Mouse (Mus musculus) heart, adult 2 months (tissue): ENCODE results near the gene Gm49510. TPM values are rescaled to one million over a fixed set of nuclear protein-coding genes. Genes with fewer than 3 reads are reported as not detected.
A peak's percentile ranks its signal among the peaks of the same experiment; 100 is the strongest.

ENCODE experiments used
- DNase-seq, 2 experiments: peaks; one replicate each; pipeline ENCODE4 v3.0.0; 2021
- H3K27ac ChIP-seq: fragments of 200-600 bp; 2 replicates; pipeline ENCODE4 v1.8.1; 2022
- H3K27me3 ChIP-seq: fragments of 200-500 bp; 2 replicates; pipeline ENCODE4 v1.6.1; 2012; ENCODE audit warnings: mild to moderate bottlenecking, low read length, inconsistent platforms, mixed read lengths; ENCODE audit not compliant: control insufficient read depth, insufficient read depth
- H3K36me3 ChIP-seq: fragments of 200-500 bp; 2 replicates; pipeline ENCODE4 v1.6.1; 2012; ENCODE audit warnings: low read length, inconsistent platforms; ENCODE audit not compliant: control insufficient read depth, insufficient read depth
- H3K4me1 ChIP-seq: fragments of 200-500 bp; 2 replicates; pipeline ENCODE4 v1.6.1; 2011; ENCODE audit warnings: low read length; ENCODE audit not compliant: control insufficient read depth, insufficient read depth
- H3K4me3 ChIP-seq: fragments of 200-600 bp; 2 replicates; pipeline ENCODE4 v1.8.1; 2022
- H3K79me2 ChIP-seq: fragments of 200-500 bp; replicated peaks from 2 replicates; pipeline ENCODE4 v1.6.1; 2012; ENCODE audit warnings: mild to moderate bottlenecking, inconsistent platforms, low read length, moderate library complexity, mixed read lengths; ENCODE audit not compliant: control insufficient read depth, insufficient read depth
- H3K9ac ChIP-seq: fragments of 200-500 bp; 2 replicates; pipeline ENCODE4 v1.6.1; 2012; ENCODE audit warnings: low read depth, mild to moderate bottlenecking, control low read depth, inconsistent platforms, low read length, mixed read lengths
- CTCF ChIP-seq: fragments of 200-600 bp; IDR thresholded peaks from 2 replicates; pipeline ENCODE4 v1.8.1; 2022; ENCODE audit warnings: antibody characterized with exemption, mild to moderate bottlenecking, moderate library complexity
- EP300 ChIP-seq: fragments of 200-500 bp; IDR thresholded peaks from 2 replicates; pipeline ENCODE4 v1.6.1; 2011; ENCODE audit warnings: low read depth, low read length, control low read depth; ENCODE audit not compliant: insufficient read depth
- POLR2A ChIP-seq: fragments of 200-500 bp; IDR thresholded peaks from 2 replicates; pipeline ENCODE4 v1.6.1; 2011; ENCODE audit warnings: mild to moderate bottlenecking, low read depth, low read length, control low read depth; ENCODE audit not compliant: insufficient read depth
- WGBS: fragments of 180-500 bp; shearing (Covaris S2); methylation state at CpG from one replicate; pipeline ENCODE4 v1.1.7; 2018; 5-methylcytosine and 5-hydroxymethylcytosine counted together
- intact Hi-C: fragments of 180-260 bp; cut with DNase I; formaldehyde crosslinking; loops from one replicate; pipeline ENCODE4 v1.15.1; 2025
- polyA plus RNA-seq: library from polyadenylated mRNA; depleted of rRNA; stranded (reverse); fragments of >200 nt; gene quantifications from 2 replicates; pipeline ENCODE4 v1.2.3, GENCODE M21; 2012
- total RNA-seq, 2 experiments: library from RNA; stranded (reverse); gene quantifications; 2 replicates each; pipeline ENCODE4 v1.2.3; 2021

The Gm49510 gene
- total and polyA plus RNA-seq, 3 experiments = 0.04 TPM; not detected in 2

DNA sequence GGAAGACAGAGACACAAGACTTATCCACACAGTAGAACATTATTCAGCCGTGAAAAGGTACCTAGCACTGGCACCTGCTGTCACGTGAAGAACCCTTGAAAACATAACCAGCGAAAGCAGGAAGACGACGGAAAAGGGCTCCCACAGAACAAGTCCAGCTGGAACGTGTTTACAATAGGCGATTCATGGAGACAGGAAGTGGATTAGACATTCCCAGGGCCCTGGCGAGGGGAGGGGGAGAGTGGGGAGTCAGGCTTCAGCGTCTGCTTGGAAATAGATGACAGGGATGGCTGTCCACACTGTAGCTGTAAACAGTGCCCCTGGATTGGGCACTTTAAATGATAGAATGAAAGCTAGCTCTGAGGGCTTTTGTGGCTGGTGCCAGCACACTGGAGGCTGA is 31.1 kb upstream of the Gm49510 start:
- peak; percentile 54 to 59 for DNase-seq
- Histone ChIP-seq H3K36me3 (no peaks in the 10 kb centered on the region), H3K4me3 (no peak overlapping the region), H3K4me1 (peaks cover 8% of the 10 kb centered on the region), H3K79me2 (no peaks in the 10 kb centered on the region), H3K27me3 (no peaks in the 10 kb centered on the region), H3K9ac (peak overlapping the region; percentile 26; the same call in 1 of the 2 replicates), H3K27ac (peak overlapping the region; percentile 79)
- intact Hi-C loops = loop anchor here (5.0 kb wide), 1 partner anchor 241 kb away; no protein-coding TSS in a partner anchor
- 25% methylated on average over 9 of the region's 9 CpGs for whole genome bisulfite sequencing
- TF ChIP-seq POLR2A = no peak
- TF ChIP-seq EP300 = peak; percentile 57; the same call in 1 of the 2 replicates
- no peak for TF ChIP-seq CTCF

DNA sequence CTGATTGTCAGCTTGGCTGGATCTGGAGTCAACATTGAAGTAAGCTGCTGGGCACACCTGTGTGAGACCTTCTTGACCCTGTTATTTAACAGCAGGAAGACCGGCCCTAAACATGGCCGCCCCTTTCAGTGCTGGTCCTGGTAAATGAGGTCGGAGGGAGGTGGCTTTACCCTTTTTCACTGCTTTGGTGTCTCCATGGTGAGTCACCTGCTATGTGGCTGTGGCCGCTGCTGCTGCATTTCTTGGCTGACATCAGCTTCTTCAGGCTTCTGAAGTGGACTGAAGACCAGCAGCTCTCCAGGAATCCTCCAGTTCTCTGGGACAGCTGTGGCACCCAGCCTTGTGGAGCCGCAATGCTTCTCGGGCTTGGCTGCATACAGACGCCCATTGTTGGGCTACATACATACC is 30.6 kb upstream of the Gm49510 start:
- Histone ChIP-seq H3K27me3 (no peaks in the 10 kb centered on the region), H3K9ac (peak overlapping the region; percentile 26; the same call in 1 of the 2 replicates), H3K79me2 (no peaks in the 10 kb centered on the region), H3K4me3 (no peak overlapping the region), H3K27ac (peak overlapping the region; percentile 79), H3K36me3 (no peaks in the 10 kb centered on the region), H3K4me1 (peaks cover 8% of the 10 kb centered on the region)
- TF ChIP-seq EP300 (no peak), POLR2A (no peak)
- intact Hi-C loops = loop anchor here (5.0 kb wide), 1 partner anchor 242 kb away; no protein-coding TSS in a partner anchor
- DNase-seq = no peak
- WGBS = 56% methylated on average over 7 of the region's 7 CpGs

DNA sequence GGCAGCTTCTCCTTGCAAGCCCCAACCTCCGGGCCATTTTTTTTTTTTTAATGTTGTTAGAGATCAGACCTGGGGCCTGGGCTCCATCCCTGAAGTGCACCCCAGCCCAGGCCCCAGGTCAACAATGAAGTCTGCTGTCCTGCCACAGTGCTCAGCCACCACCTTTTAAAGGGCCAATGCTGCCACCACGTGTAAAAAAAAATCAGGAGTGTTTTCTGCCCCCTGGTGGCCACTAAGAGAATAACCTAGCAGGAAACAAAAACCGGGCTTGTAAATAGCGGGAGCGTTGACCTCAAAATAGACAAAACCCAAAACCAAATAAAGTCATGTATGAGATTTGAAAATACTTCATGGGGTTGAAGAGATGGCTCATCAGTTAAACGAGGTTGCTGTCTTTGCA is 29.7 kb upstream of the Gm49510 start:
- H3K27me3 ChIP-seq = no peaks in the 10 kb centered on the region

DNA sequence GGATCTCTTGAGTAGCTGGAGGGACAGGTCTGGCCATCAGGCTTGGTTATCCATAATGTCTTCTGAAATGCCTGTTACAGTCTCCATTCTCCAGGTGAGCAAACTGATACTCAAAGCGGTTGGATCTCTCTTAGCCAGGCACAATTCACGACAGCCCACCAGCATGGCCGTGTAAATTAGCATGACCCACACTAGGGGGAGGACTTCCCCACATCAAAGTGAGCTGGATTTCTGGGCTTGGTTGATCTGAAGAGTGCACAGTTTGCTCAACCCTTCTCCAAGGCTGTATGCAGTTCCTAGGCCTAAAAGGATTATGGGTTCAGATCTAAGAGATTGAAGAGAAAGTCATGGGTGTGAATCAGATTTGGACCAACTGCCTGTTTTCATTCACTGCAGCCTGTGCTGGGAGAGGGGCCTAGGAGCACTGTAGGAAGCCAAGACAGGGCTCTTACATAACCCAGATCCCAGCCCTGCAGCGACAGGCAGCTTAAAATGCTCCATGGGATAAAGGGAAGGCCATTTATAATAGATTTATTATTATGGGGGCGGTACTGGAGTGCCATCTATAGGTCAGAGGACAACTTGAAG is 27.4 kb upstream of the Gm49510 start:
- Histone ChIP-seq H3K4me1 (peaks cover 11% of the 10 kb centered on the region), H3K27ac (no peak overlapping the region), H3K79me2 (no peaks in the 10 kb centered on the region), H3K9ac (no peak overlapping the region), H3K4me3 (no peak overlapping the region), H3K36me3 (no peaks in the 10 kb centered on the region), H3K27me3 (no peaks in the 10 kb centered on the region)
- WGBS = 63% methylated on average over 5 of the region's 5 CpGs
- intact Hi-C loops = no loop called here
- no peak for TF ChIP-seq CTCF
- no peak for DNase-seq

More for the DNA sequence above, 29.7 kb upstream of the Gm49510 start:
- no peaks in the 10 kb centered on the region for H3K36me3 ChIP-seq
- TF ChIP-seq CTCF = peak; percentile 86
- no peak for TF ChIP-seq EP300
- WGBS = 10% methylated on average over 6 of the region's 6 CpGs
- no peak overlapping the region for H3K9ac ChIP-seq
- intact Hi-C loops = loop anchor here (1.0 to 5.0 kb wide), 3 partner anchors 20 to 242 kb away; no protein-coding TSS in a partner anchor
- peaks cover 8% of the 10 kb centered on the region for H3K4me1 ChIP-seq
- H3K27ac ChIP-seq = no peak overlapping the region
- no peaks in the 10 kb centered on the region for H3K79me2 ChIP-seq
- H3K4me3 ChIP-seq = no peak overlapping the region
- DNase-seq = peak; percentile 55 to 57

GRCm38 (mm10) chr15:78873803-78874435 is 25.5 kb upstream of the Gm49510 start:
- intact Hi-C loops = no loop called here
- H3K9ac ChIP-seq = no peak overlapping the region
- no peaks in the 10 kb centered on the region for H3K27me3 ChIP-seq
- no peak overlapping the region for H3K4me3 ChIP-seq
- H3K4me1 ChIP-seq = peaks cover 6% of the 10 kb centered on the region
- TF ChIP-seq POLR2A (no peak), EP300 (no peak), CTCF (no peak)
- DNase-seq = no peak
- no peak overlapping the region for H3K27ac ChIP-seq
- no peaks in the 10 kb centered on the region for H3K36me3 ChIP-seq
- 49% methylated on average over 13 of the region's 13 CpGs for WGBS
- no peaks in the 10 kb centered on the region for H3K79me2 ChIP-seq

DNA sequence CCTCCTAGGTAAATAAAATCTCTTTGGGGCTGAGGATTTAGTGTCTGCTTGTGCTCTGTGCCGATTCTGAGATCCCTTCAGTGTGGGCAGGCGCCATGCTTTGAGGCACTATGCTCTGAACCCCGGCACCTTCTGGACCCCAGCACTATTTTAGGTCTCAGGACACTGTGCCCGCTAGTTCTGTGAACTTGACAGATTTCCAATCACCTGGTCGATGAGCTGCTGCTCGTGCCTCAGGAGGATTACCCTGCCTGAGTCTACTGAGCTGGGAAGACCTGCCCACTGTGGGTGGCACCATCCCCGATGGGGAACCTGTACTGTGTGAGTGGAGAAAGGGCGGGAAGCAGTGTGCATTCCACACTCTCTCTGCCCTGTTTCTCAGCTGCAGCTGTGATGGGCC is 24.5 kb upstream of the Gm49510 start:
- intact Hi-C loops = no loop called here
- Histone ChIP-seq H3K4me1 (peaks cover 5% of the 10 kb centered on the region), H3K9ac (no peak overlapping the region), H3K27ac (no peak overlapping the region), H3K27me3 (no peaks in the 10 kb centered on the region), H3K36me3 (no peaks in the 10 kb centered on the region), H3K4me3 (no peak overlapping the region), H3K79me2 (no peaks in the 10 kb centered on the region)
- DNase-seq = no peak
- no peak for TF ChIP-seq POLR2A
- TF ChIP-seq EP300 = no peak
- TF ChIP-seq CTCF = no peak
- 83% methylated on average over 8 of the region's 8 CpGs for WGBS
